Mouse (Mus musculus) liver, embryonic 15.5 days (tissue): ENCODE measurements around the gene Spata20. TPM values are rescaled to one million over a fixed set of nuclear protein-coding genes. Genes with fewer than 3 reads are reported as not detected.

ENCODE experiments used
- ATAC-seq: fragments of 200-750 bp; cut with Nextera tagmentation; 2 replicates; pipeline ENCODE4 v1.8.0; 2017; ENCODE audit warnings: moderate number of reproducible peaks, mild to moderate bottlenecking, moderate library complexity; ENCODE audit not compliant: insufficient read depth
- H3K27ac ChIP-seq: fragments of 300-500 bp; sonication (generic); replicated peaks from 2 replicates; pipeline ENCODE4 v1.5.1; 2015; ENCODE audit warnings: mild to moderate bottlenecking, inconsistent platforms
- H3K27me3 ChIP-seq: fragments of 300-500 bp; sonication (generic); 2 replicates; pipeline ENCODE4 v1.6.1; 2015; ENCODE audit warnings: mild to moderate bottlenecking, inconsistent platforms
- H3K36me3 ChIP-seq: fragments of 300-500 bp; sonication (generic); replicated peaks from 2 replicates; pipeline ENCODE4 v1.6.1; 2015; ENCODE audit warnings: moderate library complexity, mild to moderate bottlenecking, inconsistent platforms
- H3K4me1 ChIP-seq: fragments of 300-500 bp; sonication (generic); replicated peaks from 2 replicates; pipeline ENCODE4 v1.6.1; 2015; ENCODE audit warnings: inconsistent platforms
- H3K4me2 ChIP-seq: fragments of 300-500 bp; sonication (generic); 2 replicates; pipeline ENCODE4 v1.6.1; 2015; ENCODE audit warnings: moderate library complexity, mild to moderate bottlenecking, inconsistent platforms
- H3K4me3 ChIP-seq: fragments of 300-500 bp; sonication (generic); replicated peaks from 2 replicates; pipeline ENCODE4 v1.5.1; 2015; ENCODE audit warnings: mild to moderate bottlenecking, inconsistent platforms
- H3K9ac ChIP-seq: fragments of 300-500 bp; sonication (generic); 2 replicates; pipeline ENCODE4 v1.6.1; 2015; ENCODE audit warnings: moderate library complexity, mild to moderate bottlenecking, inconsistent platforms
- H3K9me3 ChIP-seq: fragments of 300-500 bp; sonication (generic); replicated peaks from 2 replicates; pipeline ENCODE4 v1.6.1; 2016; ENCODE audit warnings: inconsistent platforms
- WGBS: fragments of 180-500 bp; shearing (Covaris S2); methylation state at CpG from one replicate; pipeline ENCODE4 v1.1.7; 2015; ENCODE audit warnings: mixed read lengths; ENCODE audit not compliant: insufficient replicate concordance; 5-methylcytosine and 5-hydroxymethylcytosine counted together
- polyA plus RNA-seq: library from polyadenylated mRNA; unstranded; fragments of >200 nt; fragmentation: Nextera tagmentation; extraction: Ambion mirVana; gene quantifications from 2 replicates; pipeline ENCODE4 v1.2.1, GENCODE M21; 2015

Spata20 gene
- polyA plus RNA-seq, 1 experiment from 2014 or later = not detected

DNA sequence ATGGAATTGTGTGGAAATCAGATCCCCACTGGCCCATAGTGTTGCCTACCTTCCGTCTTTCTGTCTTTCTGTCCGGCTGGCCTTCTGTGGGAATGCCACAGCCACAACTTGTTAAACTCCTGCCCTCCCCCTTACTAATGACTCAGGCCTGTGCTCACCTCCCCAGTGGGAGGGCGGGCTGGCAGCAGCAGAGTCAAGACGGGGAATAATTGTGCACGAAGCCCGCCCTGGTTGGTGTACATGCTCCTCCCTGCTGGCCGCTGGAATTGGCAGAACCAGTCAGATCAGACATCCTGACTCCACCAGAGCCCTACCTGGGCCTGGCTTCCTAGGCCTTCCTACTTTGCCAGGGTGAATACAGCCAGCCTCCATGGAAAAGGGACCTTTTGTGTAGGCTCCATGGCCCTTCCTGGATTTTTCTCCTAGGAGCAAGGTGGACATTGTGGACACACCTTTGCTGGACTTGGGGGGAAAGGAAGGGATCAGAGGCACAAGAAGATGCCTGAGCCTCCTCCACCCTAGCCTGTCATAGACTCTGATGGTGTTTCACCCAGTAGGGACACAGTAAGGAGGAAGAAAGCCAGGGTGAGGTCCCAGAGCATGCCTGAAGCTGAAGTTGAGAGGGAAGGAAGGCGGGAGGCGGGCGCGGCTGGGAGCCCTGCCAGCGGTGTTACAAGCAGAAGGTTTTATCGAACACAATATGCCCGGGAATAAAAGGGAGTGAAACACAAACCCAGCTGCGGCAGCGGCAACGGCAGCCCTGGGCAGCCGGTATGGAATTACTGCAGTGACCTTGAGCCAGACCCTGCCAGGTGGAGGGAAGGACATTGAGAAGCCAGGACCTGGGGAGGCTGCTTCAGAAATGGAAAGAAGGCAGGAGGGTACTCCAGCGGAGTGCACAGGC lies 12.4 kb upstream of the Spata20 start:
- Histone ChIP-seq H3K4me1 (no peaks in the 10 kb centered on the region), H3K9ac (no peak overlapping the region), H3K9me3 (no peaks in the 10 kb centered on the region), H3K36me3 (no peaks in the 10 kb centered on the region), H3K27ac (no peak overlapping the region), H3K4me2 (no peak overlapping the region), H3K4me3 (no peak overlapping the region), H3K27me3 (peaks cover 72% of the 10 kb centered on the region)
- WGBS = 25% methylated on average over 19 of the region's 19 CpGs
- no peak for ATAC-seq

- 54% methylated on average over 3 of the region's 3 CpGs for WGBS
- Histone ChIP-seq H3K4me1 (peaks cover 4% of the 10 kb centered on the region; the same call in 1 of the 2 replicates), H3K27ac (no peak overlapping the region), H3K27me3 (peaks cover 75% of the 10 kb centered on the region), H3K4me2 (no peak overlapping the region), H3K9ac (no peak overlapping the region), H3K9me3 (no peaks in the 10 kb centered on the region), H3K4me3 (no peak overlapping the region), H3K36me3 (no peaks in the 10 kb centered on the region)
- ATAC-seq = no peak
Observed at GRCm38 (mm10) chr11:94495415-94495814, 9.4 kb upstream of the Spata20 start.

DNA sequence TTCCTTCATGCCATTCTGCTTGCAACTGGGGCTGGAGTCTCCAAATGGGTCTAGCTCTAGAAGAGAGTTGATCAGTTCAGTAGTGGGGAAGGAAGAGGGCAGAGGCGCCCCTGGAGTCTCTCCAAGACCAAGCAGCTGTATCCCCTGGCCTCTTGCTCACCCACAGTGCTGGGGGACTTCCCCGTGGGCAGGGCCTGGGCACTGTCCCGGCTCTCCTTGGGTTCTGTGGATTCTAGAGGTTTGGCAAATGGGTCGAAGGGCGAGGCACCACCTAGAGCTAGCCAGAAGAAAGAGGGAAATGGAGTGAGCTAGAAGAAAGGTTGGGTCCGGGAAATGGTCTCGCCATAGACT lies 5.7 kb upstream of the Spata20 start:
- H3K4me3 ChIP-seq = no peak overlapping the region; the same call in 1 of the 2 replicates
- peaks cover 74% of the 10 kb centered on the region for H3K27me3 ChIP-seq

DNA sequence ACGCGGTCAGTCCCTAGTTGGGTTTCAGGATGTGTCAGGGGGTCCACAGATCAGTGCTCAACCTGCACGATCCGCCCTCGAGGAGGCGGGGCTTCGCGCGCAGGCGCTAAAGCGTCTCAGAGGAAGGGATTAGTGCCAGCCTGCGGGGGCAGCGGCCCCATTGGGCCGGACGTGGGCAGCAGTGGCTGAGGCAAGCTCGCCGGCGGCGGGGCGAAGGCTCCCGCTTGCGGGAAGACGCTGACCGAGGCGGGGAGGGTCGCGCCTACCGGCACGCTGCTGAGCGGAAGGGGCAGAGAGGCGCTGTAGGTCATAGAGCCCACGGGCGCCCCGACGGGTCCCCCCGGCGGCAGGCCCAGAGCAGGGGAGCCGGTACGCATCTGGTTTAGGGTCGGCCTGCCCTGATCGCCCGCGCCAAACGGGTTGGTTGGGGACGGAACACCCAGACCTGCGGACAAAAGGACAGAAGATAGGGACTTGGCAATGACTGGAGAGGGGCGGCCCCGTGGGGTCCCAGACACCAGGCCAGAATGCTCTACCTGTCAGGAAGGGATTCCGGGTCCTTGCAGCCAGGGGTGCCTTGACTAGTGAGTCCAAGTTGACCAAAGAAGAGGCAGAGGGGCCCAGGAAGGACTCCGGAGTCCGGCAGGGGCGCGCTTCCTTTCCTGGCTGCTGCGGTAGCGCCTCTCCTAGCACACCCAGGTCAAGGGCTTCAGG lies 5.2 kb upstream of the Spata20 start:
- ATAC-seq = no peak
- Histone ChIP-seq H3K4me1 (peaks cover 4% of the 10 kb centered on the region; the same call in 1 of the 2 replicates), H3K9ac (no peak overlapping the region; the same call in 1 of the 2 replicates), H3K27me3 (peaks cover 75% of the 10 kb centered on the region), H3K4me3 (peak overlapping the region; percentile 38), H3K36me3 (no peaks in the 10 kb centered on the region), H3K27ac (no peak overlapping the region), H3K4me2 (peak overlapping the region; percentile 62), H3K9me3 (no peaks in the 10 kb centered on the region)
- 4% methylated on average over 55 of the region's 55 CpGs for WGBS

More for the DNA sequence above, 5.7 kb upstream of the Spata20 start:
- Histone ChIP-seq H3K9me3 (no peaks in the 10 kb centered on the region), H3K27ac (no peak overlapping the region), H3K4me1 (peaks cover 4% of the 10 kb centered on the region; the same call in 1 of the 2 replicates), H3K4me2 (peak overlapping the region; percentile 62; the same call in 1 of the 2 replicates), H3K36me3 (no peaks in the 10 kb centered on the region), H3K9ac (no peak overlapping the region)
- WGBS = 37% methylated on average over 7 of the region's 7 CpGs
- ATAC-seq = no peak

DNA sequence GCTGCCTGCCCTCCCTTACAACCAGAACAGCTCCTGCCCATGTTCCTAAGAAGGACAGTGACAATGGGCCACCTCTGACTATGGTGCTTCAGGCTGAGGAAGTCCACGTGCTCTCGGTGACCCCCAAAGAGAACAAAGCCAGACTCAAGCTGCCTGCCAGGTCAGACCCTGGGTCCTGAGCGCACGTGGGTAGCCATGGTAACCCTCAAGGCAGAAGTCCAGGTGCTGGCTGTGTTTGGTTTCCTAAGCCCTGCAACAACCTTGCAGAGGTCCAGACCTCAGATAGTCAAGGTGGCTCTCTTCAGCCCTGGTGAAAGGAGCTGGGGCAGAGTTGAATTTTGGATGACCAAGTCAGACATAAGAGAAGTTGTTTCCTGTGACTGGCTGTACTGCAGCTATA lies 3.8 kb upstream of the Spata20 start:
- Histone ChIP-seq H3K9me3 (no peaks in the 10 kb centered on the region), H3K9ac (no peak overlapping the region), H3K27ac (no peak overlapping the region), H3K4me2 (no peak overlapping the region), H3K4me3 (no peak overlapping the region), H3K27me3 (peaks cover 90% of the 10 kb centered on the region), H3K36me3 (no peaks in the 10 kb centered on the region), H3K4me1 (peaks cover 9% of the 10 kb centered on the region; the same call in 1 of the 2 replicates)
- 41% methylated on average over 4 of the region's 4 CpGs for WGBS
- ATAC-seq = no peak

DNA sequence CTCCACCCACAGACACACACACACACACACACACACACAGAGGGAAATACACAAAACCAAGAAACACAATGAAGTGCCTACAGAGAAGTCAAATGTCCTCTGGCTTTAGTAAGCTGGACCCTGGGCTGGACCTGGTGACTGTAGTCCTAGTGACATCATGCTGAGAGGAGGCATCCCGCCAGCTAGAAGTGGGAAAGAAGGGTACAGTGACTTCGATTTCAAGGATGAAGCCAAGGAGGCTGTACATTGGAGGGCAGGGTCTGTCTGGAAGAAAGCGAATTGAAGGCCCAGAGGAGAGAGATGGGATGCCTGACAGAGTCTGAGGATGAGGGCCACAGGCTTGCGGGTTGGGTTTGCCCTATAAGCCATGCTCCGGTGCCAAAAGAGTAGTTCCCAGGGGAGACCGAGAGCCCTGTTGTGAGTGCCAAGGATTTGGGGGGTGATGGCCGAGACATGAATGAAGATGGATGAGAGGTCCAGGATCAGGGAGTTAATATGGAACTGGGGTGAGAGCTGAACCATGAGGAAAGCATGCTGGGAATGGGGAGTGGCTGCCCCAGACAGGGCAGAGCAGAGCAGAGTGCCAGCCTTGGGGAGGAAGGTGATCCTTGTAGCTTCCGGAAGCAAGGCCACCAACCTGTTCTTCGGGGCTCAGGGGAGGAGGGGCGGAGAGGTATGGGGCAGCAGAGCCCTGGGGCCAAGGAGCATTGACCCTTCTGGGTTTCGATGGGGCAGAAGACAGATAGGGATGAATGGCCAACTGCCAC lies 3.0 kb upstream of the Spata20 start:
- ATAC-seq = no peak
- Histone ChIP-seq H3K4me3 (no peak overlapping the region), H3K27ac (no peak overlapping the region), H3K9ac (no peak overlapping the region), H3K4me1 (peaks cover 9% of the 10 kb centered on the region; the same call in 1 of the 2 replicates), H3K27me3 (peaks cover 97% of the 10 kb centered on the region), H3K9me3 (no peaks in the 10 kb centered on the region), H3K36me3 (no peaks in the 10 kb centered on the region), H3K4me2 (no peak overlapping the region)
- 61% methylated on average over 11 of the region's 11 CpGs for WGBS

- H3K27me3 ChIP-seq = peaks cover 86% of the 10 kb centered on the region
- 59% methylated on average over 5 of the region's 5 CpGs for WGBS
- ATAC-seq = no peak
- H3K9ac ChIP-seq = no peak overlapping the region
- no peak overlapping the region for H3K4me3 ChIP-seq
- no peak overlapping the region for H3K27ac ChIP-seq
- no peak overlapping the region for H3K4me2 ChIP-seq
- no peaks in the 10 kb centered on the region for H3K36me3 ChIP-seq
- no peaks in the 10 kb centered on the region for H3K9me3 ChIP-seq
- 0 out of 2 replicates have a peak, but pooled peaks cover 5% of the 10 kb centered on the region for H3K4me1 ChIP-seq
Observed at GRCm38 (mm10) chr11:94485223-94485622, 756 bp downstream of the Spata20 start.

- no peak overlapping the region for H3K4me2 ChIP-seq
- no peak overlapping the region for H3K4me3 ChIP-seq
- ATAC-seq = no peak
- H3K9ac ChIP-seq = no peak overlapping the region
- no peaks in the 10 kb centered on the region for H3K36me3 ChIP-seq
- H3K4me1 ChIP-seq = 0 out of 2 replicates have a peak, but pooled peaks cover 5% of the 10 kb centered on the region
- WGBS = 72% methylated on average over 9 of the region's 9 CpGs
- H3K27ac ChIP-seq = no peak overlapping the region
- H3K27me3 ChIP-seq = peaks cover 86% of the 10 kb centered on the region
- no peaks in the 10 kb centered on the region for H3K9me3 ChIP-seq
Observed at GRCm38 (mm10) chr11:94484636-94485035, 1.3 kb downstream of the Spata20 start.

GRCm38 (mm10) chr11:94483921-94484320 lies 2.1 kb downstream of the Spata20 start:
- H3K27me3 ChIP-seq = peaks cover 86% of the 10 kb centered on the region

GRCm38 (mm10) chr11:94483436-94483835 lies 2.5 kb downstream of the Spata20 start:
- ATAC-seq = no peak
- WGBS = 69% methylated on average over 11 of the region's 11 CpGs
- Histone ChIP-seq H3K4me1 (0 out of 2 replicates have a peak, but pooled peaks cover 5% of the 10 kb centered on the region), H3K9ac (no peak overlapping the region), H3K27me3 (peaks cover 87% of the 10 kb centered on the region), H3K27ac (no peak overlapping the region), H3K9me3 (no peaks in the 10 kb centered on the region), H3K4me3 (no peak overlapping the region), H3K4me2 (no peak overlapping the region), H3K36me3 (no peaks in the 10 kb centered on the region)

More at GRCm38 (mm10) chr11:94483921-94484320, 2.1 kb downstream of the Spata20 start:
- WGBS = 66% methylated on average over 14 of the region's 14 CpGs
- no peak for ATAC-seq
- Histone ChIP-seq H3K4me1 (0 out of 2 replicates have a peak, but pooled peaks cover 5% of the 10 kb centered on the region), H3K9ac (no peak overlapping the region), H3K36me3 (no peaks in the 10 kb centered on the region), H3K4me3 (no peak overlapping the region), H3K27ac (no peak overlapping the region), H3K4me2 (no peak overlapping the region), H3K9me3 (no peaks in the 10 kb centered on the region)
